Mouse (Mus musculus) CH12.LX (cell line): ENCODE measurements at regions not wholly inside any gene's neighbourhood (a gene's known extent, or its start where the extent isn't known, plus 50 kb on each side); places are given as distances from the start of the nearest gene placed in this dataset.

Experiments
- CTCF ChIP-seq, 2 experiments: IDR thresholded peaks in 1 of 2; conservative IDR thresholded peaks in 1 of 2; 2 replicates each; pipeline ENCODE4 v1.5.1; 2011 to 2012; ENCODE audit warnings: low read depth in 2 of 2, low read length in 2 of 2, improper control_type of control experiment in 1 of 2, inconsistent platforms in 1 of 2, mild to moderate bottlenecking in 1 of 2, moderate library complexity in 1 of 2
- E2F4 ChIP-seq: IDR thresholded peaks from 2 replicates; pipeline ENCODE4 v1.6.1; 2011; ENCODE audit warnings: low read depth, low read length, improper control_type of control experiment; ENCODE audit not compliant: insufficient replicate concordance
- ELF1 ChIP-seq: IDR thresholded peaks from 2 replicates; pipeline ENCODE4 v1.6.1; 2014; ENCODE audit warnings: low read depth, mild to moderate bottlenecking, inconsistent platforms, low read length, improper control_type of control experiment
- JUND ChIP-seq: conservative IDR thresholded peaks from 2 replicates; pipeline ENCODE4 v1.6.1; 2011; ENCODE audit warnings: low read depth, low read length, improper control_type of control experiment
- MAFK ChIP-seq: IDR thresholded peaks from 2 replicates; pipeline ENCODE4 v1.6.1; 2011; ENCODE audit warnings: low read length, improper control_type of control experiment; ENCODE audit not compliant: insufficient replicate concordance
- MAZ ChIP-seq: IDR thresholded peaks from 2 replicates; pipeline ENCODE4 v1.6.1; 2012; ENCODE audit warnings: low read depth, mild to moderate bottlenecking, inconsistent platforms, low read length, improper control_type of control experiment, moderate library complexity
- MEF2A ChIP-seq: IDR thresholded peaks from 2 replicates; pipeline ENCODE4 v1.6.1; 2014; ENCODE audit warnings: low read depth, mild to moderate bottlenecking, inconsistent platforms, low read length, improper control_type of control experiment, borderline replicate concordance
- NELFE ChIP-seq: IDR thresholded peaks from 2 replicates; pipeline ENCODE4 v1.6.1; 2011; ENCODE audit warnings: low read depth, low read length, improper control_type of control experiment
- POLR2A ChIP-seq: IDR thresholded peaks from 2 replicates; pipeline ENCODE4 v1.6.1; 2011; ENCODE audit warnings: low read depth, mild to moderate bottlenecking, improper control_type of control experiment, low read length
- RAD21 ChIP-seq: IDR thresholded peaks from 2 replicates; pipeline ENCODE4 v1.6.1; 2011; ENCODE audit warnings: low read depth, mild to moderate bottlenecking, low read length, improper control_type of control experiment, moderate library complexity
- ZKSCAN1 ChIP-seq: IDR thresholded peaks from 2 replicates; pipeline ENCODE4 v1.6.1; 2012; ENCODE audit warnings: low read depth, inconsistent platforms, low read length, improper control_type of control experiment, borderline replicate concordance

DNA sequence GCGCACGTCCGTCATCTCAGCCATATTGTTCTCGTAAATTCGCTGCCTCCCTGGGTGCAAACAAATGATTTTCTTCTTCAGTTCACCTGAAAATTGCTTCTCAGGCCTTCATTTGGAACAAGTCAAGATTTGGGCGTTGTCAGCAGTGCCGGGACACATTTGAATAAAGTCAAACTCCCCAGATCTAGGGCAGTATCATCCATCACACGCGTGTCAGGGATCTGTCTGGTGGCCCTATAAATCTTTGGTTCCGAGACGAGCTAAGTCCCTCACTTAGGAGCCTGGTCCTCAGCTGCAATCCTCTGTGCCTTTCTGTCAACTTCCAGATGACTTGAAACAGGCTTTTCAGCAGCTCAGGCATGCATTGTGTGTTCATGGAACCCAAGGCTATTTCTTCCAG, 236.7 kb upstream of the Cntnap4 start:
- TF ChIP-seq CTCF (conservative IDR thresholded peaks at IDR 0.05 in 1 of 2, IDR thresholded peaks at IDR 0.05 in 1 of 2; ENCODE audit: low read depth in 2 of 2, low read length in 2 of 2) (no peak), MEF2A (no peak), POLR2A (no peak), NELFE (no peak), E2F4 (no peak), MAZ (no peak), ZKSCAN1 (no peak), JUND (no peak), RAD21 (no peak), ELF1 (no peak), MAFK (no peak)
